Mouse (Mus musculus): ENCODE results near the gene Zfp367. TPM values are rescaled to one million over a fixed set of nuclear protein-coding genes. Genes with fewer than 3 reads are reported as not detected.

Gene Zfp367
- total and polyA plus RNA-seq, 3 experiments: 12.6 to 33.7 (median 23.8) TPM

DNA sequence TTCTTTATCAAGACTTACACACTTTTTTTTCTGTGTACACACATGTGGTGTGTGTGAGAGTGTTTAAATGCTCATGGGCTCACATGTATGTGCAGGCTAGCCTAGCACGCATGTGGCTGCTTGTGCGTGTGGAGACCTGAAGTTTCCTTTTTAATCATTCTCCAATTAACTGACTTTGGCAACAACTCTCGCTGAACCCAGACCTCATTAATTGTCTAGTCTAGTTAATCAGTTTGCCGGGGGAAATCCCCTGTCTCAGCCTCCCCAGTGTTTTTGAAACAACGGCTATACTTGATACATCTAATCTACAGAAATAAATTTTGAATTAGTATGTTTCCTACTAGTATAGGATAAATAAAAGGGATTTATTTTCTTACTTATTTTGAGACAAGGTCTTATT lies 67.0 kb downstream of the Zfp367 start:
- no peaks in the 10 kb centered on the region for H3K9me3 ChIP-seq (replicated peaks; ENCODE audit: low read length)
- H3K4me3 ChIP-seq (replicated peaks in 1 of 3; ENCODE audit: low read depth in 2 of 3, low read length in 2 of 3, poor library complexity in 1 of 3): no peak overlapping the region
- TF ChIP-seq MAFK (IDR thresholded peaks at IDR 0.05; ENCODE audit: insufficient replicate concordance, low read length) (no peak), SMC3 (IDR thresholded peaks at IDR 0.05; ENCODE audit: low read depth, low read length) (no peak), ZNF384 (IDR thresholded peaks at IDR 0.05; ENCODE audit: low read depth, low read length) (no peak), EP300 (IDR thresholded peaks at IDR 0.05; ENCODE audit: low read length) (no peak), ZKSCAN1 (IDR thresholded peaks at IDR 0.05; ENCODE audit: borderline replicate concordance, low read depth, low read length) (no peak), SIN3A (IDR thresholded peaks at IDR 0.05; ENCODE audit: low read length) (no peak), ZC3H11A (IDR thresholded peaks at IDR 0.05; ENCODE audit: low read depth, low read length) (no peak), ELF1 (IDR thresholded peaks at IDR 0.05; ENCODE audit: low read depth, low read length) (no peak), GABPA (IDR thresholded peaks at IDR 0.05; ENCODE audit: insufficient replicate concordance, low read depth, low read length) (no peak), MEF2A (IDR thresholded peaks at IDR 0.05; ENCODE audit: borderline replicate concordance, low read depth, low read length) (no peak), UBTF (IDR thresholded peaks at IDR 0.05; ENCODE audit: low read depth, low read length) (no peak), CTCF (conservative IDR thresholded peaks at IDR 0.05 in 1 of 2, IDR thresholded peaks at IDR 0.05 in 1 of 2; ENCODE audit: low read depth in 2 of 2, low read length in 2 of 2) (no peak), RAD21 (IDR thresholded peaks at IDR 0.05; ENCODE audit: low read depth, low read length) (no peak), POLR2A (IDR thresholded peaks at IDR 0.05; ENCODE audit: low read depth, low read length) (no peak), TBP (conservative IDR thresholded peaks at IDR 0.05; ENCODE audit: low read depth, low read length) (no peak), PAX5 (IDR thresholded peaks at IDR 0.05; ENCODE audit: low read length) (no peak), E2F4 (IDR thresholded peaks at IDR 0.05; ENCODE audit: insufficient replicate concordance, low read depth, low read length) (no peak)
- no peaks in the 10 kb centered on the region for H3K36me3 ChIP-seq (replicated peaks in 1 of 2; ENCODE audit: control insufficient read depth in 1 of 2, insufficient read depth in 1 of 2, low read length in 1 of 2)
- H3K79me2 ChIP-seq (replicated peaks; ENCODE audit: control insufficient read depth, extremely low read depth, insufficient read depth, poor library complexity, severe bottlenecking): no peaks in the 10 kb centered on the region
- no peaks in the 10 kb centered on the region for H3K27me3 ChIP-seq (replicated peaks)
- no peaks in the 10 kb centered on the region for H3K4me1 ChIP-seq (ENCODE audit: control insufficient read depth in 1 of 2, insufficient read depth in 2 of 2)
- DNase-seq (ENCODE audit: extremely low read depth): no peak
- H3K4me2 ChIP-seq (ENCODE audit: insufficient read depth, low read depth, poor library complexity, severe bottlenecking): no peak overlapping the region
- H3K9ac ChIP-seq (ENCODE audit: insufficient read depth, low read depth): no peak overlapping the region
- no peak overlapping the region for H3K27ac ChIP-seq (ENCODE audit: insufficient read depth, low read depth)
- dilution Hi-C loops (cut with MboI; ENCODE audit: extremely low pct_ligation_motif_present, extremely low pct_unique_long_range_greater_than_20kb, low sequenced_read_pairs): no loop called here
- in situ Hi-C loops (cut with MboI; ENCODE audit: low pct_ligation_motif_present, low pct_unique_long_range_greater_than_20kb, low sequenced_read_pairs): no loop called here

GRCm38 (mm10) chr13:64083331-64083730 lies 69.7 kb downstream of the Zfp367 start:
- H3K4me1 ChIP-seq (ENCODE audit: control insufficient read depth in 1 of 2, insufficient read depth in 2 of 2): no peaks in the 10 kb centered on the region
- TF ChIP-seq ELF1 (IDR thresholded peaks at IDR 0.05; ENCODE audit: low read depth, low read length) (no peak), SIN3A (IDR thresholded peaks at IDR 0.05; ENCODE audit: low read length) (no peak), E2F4 (IDR thresholded peaks at IDR 0.05; ENCODE audit: insufficient replicate concordance, low read depth, low read length) (no peak), NELFE (IDR thresholded peaks at IDR 0.05; ENCODE audit: low read depth, low read length) (no peak)
- no peak overlapping the region for H3K27ac ChIP-seq (ENCODE audit: insufficient read depth, low read depth)
- dilution Hi-C loops (cut with MboI; ENCODE audit: extremely low pct_ligation_motif_present, extremely low pct_unique_long_range_greater_than_20kb, low sequenced_read_pairs): no loop called here
- no peak overlapping the region for H3K9ac ChIP-seq (ENCODE audit: insufficient read depth, low read depth)
- H3K4me3 ChIP-seq (replicated peaks in 1 of 3; ENCODE audit: low read depth in 2 of 3, low read length in 2 of 3, poor library complexity in 1 of 3): no peak overlapping the region
- in situ Hi-C loops (cut with MboI; ENCODE audit: low pct_ligation_motif_present, low pct_unique_long_range_greater_than_20kb, low sequenced_read_pairs): no loop called here
- no peaks in the 10 kb centered on the region for H3K9me3 ChIP-seq (replicated peaks; ENCODE audit: low read length)
- no peaks in the 10 kb centered on the region for H3K79me2 ChIP-seq (replicated peaks; ENCODE audit: control insufficient read depth, extremely low read depth, insufficient read depth, poor library complexity, severe bottlenecking)
- no peaks in the 10 kb centered on the region for H3K27me3 ChIP-seq (replicated peaks)
- H3K36me3 ChIP-seq (replicated peaks in 1 of 2; ENCODE audit: control insufficient read depth in 1 of 2, insufficient read depth in 1 of 2, low read length in 1 of 2): no peaks in the 10 kb centered on the region
- no peak for DNase-seq (ENCODE audit: extremely low read depth)
- no peak overlapping the region for H3K4me2 ChIP-seq (ENCODE audit: insufficient read depth, low read depth, poor library complexity, severe bottlenecking)

Other genes starting within 250 kb of the Zfp367 start
- gene Hsd17b3, start 64.0 kb downstream of the Zfp367 start, total RNA-seq (2012; rRNA removed): not detected in 2 replicates
- gene Hsd17b3, start 64.0 kb downstream of the Zfp367 start, total RNA-seq (2014; rRNA removed): not detected in 2 replicates
- not detected in 2 replicates for gene Hsd17b3, start 64.0 kb downstream of the Zfp367 start, polyA plus RNA-seq (2012; ENCODE audit: insufficient read length, low read depth)
- 9.2 and 10.3 TPM in 2 replicates for gene Slc35d2, start 23.8 kb downstream of the Zfp367 start, total RNA-seq (2012; rRNA removed)
- gene Slc35d2, start 23.8 kb downstream of the Zfp367 start, total RNA-seq (2014; rRNA removed): 15.4 and 19.4 TPM in 2 replicates
- gene Slc35d2, start 23.8 kb downstream of the Zfp367 start, polyA plus RNA-seq (2012; ENCODE audit: insufficient read length, low read depth): 16.9 and 17.2 TPM in 2 replicates
- 1.8 and 3.3 TPM in 2 replicates for gene Habp4, start 8.6 kb upstream of the Zfp367 start, total RNA-seq (2012; rRNA removed)
- gene Habp4, start 8.6 kb upstream of the Zfp367 start, total RNA-seq (2014; rRNA removed): 2.6 and 3.5 TPM in 2 replicates
- gene Habp4, start 8.6 kb upstream of the Zfp367 start, polyA plus RNA-seq (2012; ENCODE audit: insufficient read length, low read depth): 3.3 and 4.2 TPM in 2 replicates
- 2.9 and 5.5 TPM in 2 replicates for gene Cdc14b, start 122.1 kb upstream of the Zfp367 start, total RNA-seq (2012; rRNA removed)
- gene Cdc14b, start 122.1 kb upstream of the Zfp367 start, total RNA-seq (2014; rRNA removed): 2.7 and 3.8 TPM in 2 replicates
- gene Cdc14b, start 122.1 kb upstream of the Zfp367 start, polyA plus RNA-seq (2012; ENCODE audit: insufficient read length, low read depth): 4.6 and 4.8 TPM in 2 replicates
- gene Aaed1, start 159.5 kb upstream of the Zfp367 start, total RNA-seq (2012; rRNA removed): 9.1 and 12.2 TPM in 2 replicates
- 19.3 and 22.1 TPM in 2 replicates for gene Aaed1, start 159.5 kb upstream of the Zfp367 start, total RNA-seq (2014; rRNA removed)
- gene Aaed1, start 159.5 kb upstream of the Zfp367 start, polyA plus RNA-seq (2012; ENCODE audit: insufficient read length, low read depth): 8.2 and 8.3 TPM in 2 replicates
- 0.89 and 1.8 TPM in 2 replicates for gene Ctsl, start 217.7 kb upstream of the Zfp367 start, total RNA-seq (2012; rRNA removed)
- gene Ctsl, start 217.7 kb upstream of the Zfp367 start, total RNA-seq (2014; rRNA removed): 4.6 and 5.7 TPM in 2 replicates
- 6.5 and 8.1 TPM in 2 replicates for gene Ctsl, start 217.7 kb upstream of the Zfp367 start, polyA plus RNA-seq (2012; ENCODE audit: insufficient read length, low read depth)